Mouse (Mus musculus) olfactory bulb, adult 2 months (tissue): ENCODE data around the gene Erc1. TPM values are rescaled to one million over a fixed set of nuclear protein-coding genes. Genes with fewer than 3 reads are reported as not detected.

Experiments
- H3K27ac ChIP-seq: fragments of 200-500 bp; 2 replicates; pipeline ENCODE4 v1.5.1; 2012; ENCODE audit warnings: low read depth, low read length; ENCODE audit not compliant: insufficient read depth
- H3K4me1 ChIP-seq: fragments of 200-500 bp; 2 replicates; pipeline ENCODE4 v1.6.1; 2012; ENCODE audit warnings: low read length; ENCODE audit not compliant: control insufficient read depth, insufficient read depth
- H3K4me3 ChIP-seq: fragments of 200-500 bp; 2 replicates; pipeline ENCODE4 v1.5.1; 2012; ENCODE audit warnings: mild to moderate bottlenecking, low read depth, low read length, moderate library complexity; ENCODE audit not compliant: insufficient read depth
- CTCF ChIP-seq: fragments of 200-500 bp; IDR thresholded peaks from 2 replicates; pipeline ENCODE4 v1.5.1; 2012; ENCODE audit warnings: low read depth, mild to moderate bottlenecking, low read length, moderate library complexity; ENCODE audit not compliant: insufficient read depth
- POLR2A ChIP-seq: fragments of 200-500 bp; IDR thresholded peaks from 2 replicates; pipeline ENCODE4 v1.6.1; 2012; ENCODE audit warnings: mild to moderate bottlenecking, low read depth, low read length, moderate library complexity; ENCODE audit not compliant: insufficient read depth
- WGBS: fragments of 180-500 bp; shearing (Covaris S2); methylation state at CpG from one replicate; pipeline ENCODE4 v1.1.7; 2018; 5-methylcytosine and 5-hydroxymethylcytosine counted together
- polyA plus RNA-seq: library from polyadenylated mRNA; stranded (reverse); fragments of >200 nt; gene quantifications from 2 replicates; pipeline ENCODE4 v1.2.4, GENCODE M21; 2012; ENCODE audit warnings: low replicate concordance; ENCODE audit not compliant: missing spikeins, insufficient read depth, insufficient read length

Erc1 gene
- polyA plus RNA-seq, 1 experiment: not detected

GRCm38 (mm10) chr6:119849348-119849709, 1.4 kb upstream of the Erc1 start:
- Histone ChIP-seq H3K4me3 (no peak overlapping the region), H3K4me1 (no peaks in the 10 kb centered on the region), H3K27ac (no peak overlapping the region)
- 29% methylated on average over 3 of the region's 3 CpGs for WGBS
- TF ChIP-seq POLR2A: no peak
- TF ChIP-seq CTCF: no peak

- TF ChIP-seq CTCF (no peak), POLR2A (no peak)
- Histone ChIP-seq H3K27ac (no peak overlapping the region), H3K4me3 (peak overlapping the region; percentile 72), H3K4me1 (no peaks in the 10 kb centered on the region)
- WGBS: 10% methylated on average over 13 of the region's 13 CpGs
These were observed 855 bp upstream of the Erc1 start for GRCm38 (mm10) chr6:119848696-119849347.

GRCm38 (mm10) chr6:119847518-119848033, 391 bp downstream of the Erc1 start:
- TF ChIP-seq POLR2A (no peak), CTCF (no peak)
- under 1% methylated on average over 38 of the region's 40 CpGs for WGBS

GRCm38 (mm10) chr6:119846751-119847517, 1.0 kb downstream of the Erc1 start:
- 32% methylated on average over 11 of the region's 11 CpGs for WGBS
- H3K27ac ChIP-seq: no peak overlapping the region
- H3K4me1 ChIP-seq: no peaks in the 10 kb centered on the region
- TF ChIP-seq CTCF (no peak), POLR2A (no peak)
- peak overlapping the region; percentile 72 for H3K4me3 ChIP-seq

More at GRCm38 (mm10) chr6:119847518-119848033, 391 bp downstream of the Erc1 start:
- H3K4me1 ChIP-seq: no peaks in the 10 kb centered on the region
- no peak overlapping the region for H3K27ac ChIP-seq
- peak overlapping the region; percentile 72 for H3K4me3 ChIP-seq

- Histone ChIP-seq H3K27ac (no peak overlapping the region), H3K4me3 (no peak overlapping the region), H3K4me1 (no peaks in the 10 kb centered on the region)
- WGBS: 92% methylated on average over 5 of the region's 5 CpGs
- TF ChIP-seq POLR2A (no peak), CTCF (no peak)
These were observed 18.0 kb downstream of the Erc1 start for GRCm38 (mm10) chr6:119829951-119830350.

GRCm38 (mm10) chr6:119828165-119828564, 19.8 kb downstream of the Erc1 start:
- H3K4me1 ChIP-seq: no peaks in the 10 kb centered on the region
- H3K4me3 ChIP-seq: no peak overlapping the region
- no peak overlapping the region for H3K27ac ChIP-seq
- WGBS: 98% methylated on average over 1 of the region's 1 CpGs
- TF ChIP-seq CTCF (no peak), POLR2A (no peak)

GRCm38 (mm10) chr6:119826701-119827100, 21.3 kb downstream of the Erc1 start:
- no peak for TF ChIP-seq CTCF
- no peak for TF ChIP-seq POLR2A
- H3K4me3 ChIP-seq: no peak overlapping the region
- WGBS: 97% methylated on average over 4 of the region's 4 CpGs
- H3K27ac ChIP-seq: no peak overlapping the region
- H3K4me1 ChIP-seq: no peaks in the 10 kb centered on the region

GRCm38 (mm10) chr6:119822216-119822615, 25.8 kb downstream of the Erc1 start:
- WGBS: 16% methylated on average over 1 of the region's 1 CpGs
- TF ChIP-seq CTCF (no peak), POLR2A (no peak)

GRCm38 (mm10) chr6:119821158-119821557, 26.8 kb downstream of the Erc1 start:
- 98% methylated on average over 1 of the region's 1 CpGs for WGBS
- TF ChIP-seq CTCF (no peak), POLR2A (no peak)
- H3K27ac ChIP-seq: no peak overlapping the region
- no peak overlapping the region for H3K4me3 ChIP-seq
- H3K4me1 ChIP-seq: no peaks in the 10 kb centered on the region

More at GRCm38 (mm10) chr6:119822216-119822615, 25.8 kb downstream of the Erc1 start:
- no peaks in the 10 kb centered on the region for H3K4me1 ChIP-seq
- no peak overlapping the region for H3K27ac ChIP-seq
- no peak overlapping the region for H3K4me3 ChIP-seq
